Mouse (Mus musculus) inflammation-experienced regulatory T-cells (primary cell): ENCODE results near the gene Zpbp2. TPM values are rescaled to one million over a fixed set of nuclear protein-coding genes. Genes with fewer than 3 reads are reported as not detected.

Experiments used
- polyA plus RNA-seq, 2 experiments: library from polyadenylated mRNA; unstranded; fragments of 100-300 nt; shearing (Covaris generic); gene quantifications; one replicate each; pipeline ENCODE4 v1.2.1; 2017

Gene Zpbp2
- 1 to 10 TPM; 3.0 to 3.7 TPM for polyA plus RNA-seq

GRCm38 (mm10) chr11:98550975-98551828, at the start of gene Zpbp2:
Gene Zpbp2, plus strand, starts transcription at chr11:98551097.

GRCm38 (mm10) chr11:98545711-98546231, 5.1 kb upstream of the Zpbp2 start, which contains the start of gene Ikzf3:
Gene Ikzf3, minus strand, starts transcription at chr11:98546031.

GRCm38 (mm10) chr11:98586892-98587563, 36.1 kb downstream of the Zpbp2 start, which contains the start of gene Ormdl3:
Gene Ormdl3, minus strand, starts transcription at chr11:98587368.

GRCm38 (mm10) chr11:98597991-98598390, 47.1 kb downstream of the Zpbp2 start, which contains the start of gene Lrrc3c:
Gene Lrrc3c, plus strand, starts transcription at chr11:98598291.

Other genes starting within 250 kb of the Zpbp2 start
- under 1 TPM; 0.06 to 0.67 TPM for gene Neurod2, start 221.4 kb upstream of the Zpbp2 start, polyA plus RNA-seq
- 1 to 10 TPM; 1.5 to 3.9 TPM for gene Ppp1r1b, start 202.7 kb upstream of the Zpbp2 start, polyA plus RNA-seq
- 10 to 100 TPM; 61.8 to 64.9 TPM for gene Stard3, start 192.7 kb upstream of the Zpbp2 start, polyA plus RNA-seq
- gene Tcap, start 167.3 kb upstream of the Zpbp2 start, polyA plus RNA-seq, result 1 to 10 TPM in 1 of 2 experiments, not detected in 1; 1.0 TPM
- not detected for gene Pnmt, start 164.6 kb upstream of the Zpbp2 start, polyA plus RNA-seq
- 10 to 100 TPM; 12.6 to 13.7 TPM for gene Pgap3, start 150.6 kb upstream of the Zpbp2 start, polyA plus RNA-seq
- under 1 TPM; 0.16 to 0.22 TPM for gene Erbb2, start 138.6 kb upstream of the Zpbp2 start, polyA plus RNA-seq
- gene Mien1, start 112.1 kb upstream of the Zpbp2 start, polyA plus RNA-seq, result 100 to 1,000 TPM; 141 to 157 TPM
- gene Grb7, start 104.7 kb upstream of the Zpbp2 start, polyA plus RNA-seq, result 1 to 10 TPM; 1.5 to 6.5 TPM
- 10 to 100 TPM; 40.9 to 85.7 TPM for gene Ikzf3, start 5.1 kb upstream of the Zpbp2 start, polyA plus RNA-seq
- 10 to 100 TPM; 62.2 to 78.9 TPM for gene Ormdl3, start 36.3 kb downstream of the Zpbp2 start, polyA plus RNA-seq
- under 1 TPM in 1 of 2 experiments, not detected in 1; 0.23 TPM for gene Lrrc3c, start 47.2 kb downstream of the Zpbp2 start, polyA plus RNA-seq
- gene Gm12355, start 74.6 kb downstream of the Zpbp2 start, polyA plus RNA-seq, result 1 to 10 TPM; 2.4 to 8.5 TPM
- gene Gsdma3, start 75.3 kb downstream of the Zpbp2 start, polyA plus RNA-seq, result not detected
- 1 to 10 TPM in 1 of 2 experiments, under 1 TPM in 1; 0.11 to 2.6 TPM for gene Gsdma2, start 95.7 kb downstream of the Zpbp2 start, polyA plus RNA-seq
- 1 to 10 TPM in 1 of 2 experiments, under 1 TPM in 1; 0.06 to 1.4 TPM for gene Gsdma, start 113.3 kb downstream of the Zpbp2 start, polyA plus RNA-seq
- 100 to 1,000 TPM; 126 to 133 TPM for gene Psmd3, start 131.5 kb downstream of the Zpbp2 start, polyA plus RNA-seq
- not detected for gene Csf3, start 150.2 kb downstream of the Zpbp2 start, polyA plus RNA-seq
- 10 to 100 TPM; 47.7 to 56.0 TPM for gene Med24, start 178.3 kb downstream of the Zpbp2 start, polyA plus RNA-seq
- gene Thra, start 189.5 kb downstream of the Zpbp2 start, polyA plus RNA-seq, result 1 to 10 TPM; 7.2 to 7.7 TPM
- gene Nr1d1, start 224.2 kb downstream of the Zpbp2 start, polyA plus RNA-seq, result 10 to 100 TPM in 1 of 2 experiments, 1 to 10 TPM in 1; 8.1 to 10.2 TPM
- gene Msl1, start 244.4 kb downstream of the Zpbp2 start, polyA plus RNA-seq, result 10 to 100 TPM; 24.2 to 25.3 TPM